Mouse (Mus musculus): Measurements from ENCODE around the gene Pot1a. TPM values are rescaled to one million over a fixed set of nuclear protein-coding genes. Genes with fewer than 3 reads are reported as not detected.

The Pot1a gene
- total RNA-seq (2021) = 10 to 100 TPM; 10.8 to 14.6 TPM

DNA sequence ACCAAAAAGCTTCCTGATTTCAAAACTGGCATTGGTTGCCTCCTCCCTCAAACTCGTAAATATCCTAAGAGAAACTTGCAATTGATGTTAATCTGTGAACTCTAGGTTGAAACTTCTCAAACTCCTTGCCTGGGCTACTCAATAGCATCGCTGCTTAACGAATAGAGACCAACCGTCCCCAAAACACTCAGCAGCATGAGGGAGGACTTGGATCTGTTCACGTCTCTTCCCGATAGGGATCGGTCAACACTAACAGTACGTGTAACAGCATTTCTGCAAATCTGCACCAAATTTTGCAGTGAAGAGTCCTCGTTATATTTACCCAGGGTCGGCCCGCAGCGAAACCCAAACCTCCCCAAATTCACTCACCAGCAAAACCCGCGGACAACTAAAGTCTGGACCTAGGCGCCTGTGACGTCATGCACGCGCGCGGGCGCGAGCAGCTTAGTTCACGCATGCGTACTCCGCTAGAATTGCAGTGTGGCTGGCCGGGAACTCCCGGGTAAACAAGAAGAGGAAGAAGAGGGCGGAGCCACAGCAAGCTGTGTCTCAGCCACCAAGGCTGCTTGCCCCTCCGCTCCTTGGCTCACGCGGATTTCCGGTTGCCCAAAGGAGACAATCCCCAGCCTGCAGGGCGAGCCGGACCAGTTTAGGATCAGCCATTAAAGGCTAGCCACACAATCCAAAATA lies at the start of gene Pot1a:
TSS of gene Pot1a (minus strand) at position 441 of the 690 bp plus-strand sequence.
- peak; percentile 97 for DNase-seq

DNA sequence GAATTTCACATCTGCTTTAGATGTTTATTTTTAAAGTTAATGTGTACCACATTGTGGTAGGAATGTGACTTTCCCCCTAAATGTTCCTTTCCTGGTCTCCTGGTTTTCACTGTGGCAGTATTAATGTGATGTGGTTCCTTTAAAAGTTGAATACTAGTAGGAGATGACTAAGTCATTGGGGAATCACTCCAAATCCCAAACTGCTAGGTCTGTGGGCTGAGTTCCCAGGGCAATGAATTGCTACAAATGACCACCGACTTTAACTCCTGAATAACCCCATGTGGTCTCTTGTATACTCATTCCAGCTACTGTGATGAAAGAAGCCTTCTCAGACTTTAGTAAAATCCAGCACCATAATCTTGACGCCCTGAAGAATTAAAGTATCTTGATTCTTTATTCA lies 27.2 kb upstream of the Pot1a start:
- DNase-seq = no peak

DNA sequence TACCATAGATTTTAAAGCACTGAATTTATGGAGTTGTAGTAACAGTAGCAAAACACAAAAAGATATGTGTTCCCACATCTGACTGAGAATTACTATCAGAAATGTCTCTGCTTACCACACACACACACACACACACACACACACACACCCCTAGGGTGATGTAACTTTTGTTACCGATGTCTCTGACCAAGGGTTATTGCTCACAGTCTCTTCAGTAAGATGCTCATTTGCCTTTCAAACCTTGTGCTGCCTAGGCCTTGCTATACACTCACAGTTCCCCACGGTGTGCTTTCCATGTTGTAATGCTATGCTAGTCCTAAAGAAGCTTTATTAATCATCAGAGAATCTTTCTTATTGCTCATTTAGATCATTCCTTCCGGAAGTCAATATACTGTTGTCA lies 3.0 kb downstream of the Pot1a start:
- no peak for DNase-seq

DNA sequence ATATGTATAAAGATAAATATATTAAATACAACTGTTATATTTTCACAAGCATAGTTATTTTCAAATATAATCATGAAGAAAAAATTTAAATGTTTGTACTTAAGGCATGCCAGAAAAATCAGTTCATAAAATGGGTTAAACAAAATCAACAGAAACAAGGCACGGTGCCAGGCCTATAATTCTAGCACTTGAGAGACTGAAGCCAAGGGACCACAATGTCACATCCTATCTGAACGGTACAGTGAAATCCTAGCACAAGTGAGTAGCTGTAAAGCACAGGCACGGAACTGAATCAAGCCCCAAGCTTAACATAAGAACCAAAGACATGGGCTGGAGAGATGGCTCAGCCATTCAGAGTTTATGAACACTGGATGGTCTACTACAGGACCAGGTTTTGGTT lies 6.8 kb downstream of the Pot1a start:
- peak; percentile 10 for DNase-seq

DNA sequence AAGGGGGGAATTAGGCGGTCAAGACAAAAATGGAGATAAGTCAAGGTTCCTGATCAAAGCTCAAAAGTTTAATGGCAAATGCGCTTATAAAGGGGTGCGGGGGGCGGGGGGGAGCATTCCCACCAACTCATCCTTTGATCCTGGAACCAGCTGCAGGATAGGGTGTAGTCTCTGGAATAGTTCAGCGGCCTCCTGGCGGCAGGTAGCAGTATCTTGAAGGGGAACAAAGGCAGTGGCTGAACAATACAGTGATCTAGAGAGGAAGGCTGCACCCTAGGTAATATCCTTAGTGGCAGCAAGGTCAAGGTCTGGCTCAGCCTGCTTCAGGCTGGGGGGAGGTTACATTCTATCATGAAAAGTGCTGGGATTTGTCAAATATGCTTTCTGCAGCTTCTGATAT lies 7.8 kb downstream of the Pot1a start:
- no peak for DNase-seq

DNA sequence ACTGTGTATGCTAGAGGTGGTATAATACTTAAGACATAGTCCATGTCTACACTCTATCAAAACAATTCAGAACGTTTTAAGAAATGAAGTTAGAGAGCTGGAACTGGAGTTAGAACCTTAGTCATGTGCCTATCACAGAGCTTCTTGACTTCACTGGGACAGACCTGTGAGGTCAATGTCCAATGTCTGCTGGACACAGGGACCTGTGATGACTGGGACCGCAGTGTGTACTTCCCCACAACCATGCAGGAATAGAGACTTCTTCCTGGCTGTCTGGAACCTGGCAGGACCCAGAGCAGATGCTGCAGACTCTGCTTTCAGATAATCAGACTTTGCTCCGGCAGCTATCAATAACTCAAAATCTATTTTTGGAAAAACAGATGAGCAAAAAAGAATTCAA lies 40.8 kb downstream of the Pot1a start:
- no peak for DNase-seq

DNA sequence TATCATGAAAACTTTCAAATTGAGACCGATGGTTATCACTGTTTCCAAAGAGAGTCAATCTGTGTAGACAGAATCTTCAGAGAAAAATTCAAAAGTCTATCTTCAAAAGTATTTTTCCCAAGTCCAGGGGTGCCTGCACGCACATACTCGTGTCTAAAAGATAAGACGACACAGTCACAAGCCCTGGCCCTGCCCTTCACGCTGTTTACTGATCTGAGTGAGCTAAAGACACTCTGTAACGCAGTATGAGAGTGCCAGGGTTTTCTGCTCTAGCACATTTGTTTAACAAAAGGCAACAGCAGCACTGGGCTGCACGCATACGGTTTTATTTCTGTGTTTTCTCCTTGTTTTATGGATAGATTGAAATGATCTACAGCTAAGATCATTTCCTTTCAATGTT lies 41.5 kb downstream of the Pot1a start:
- no peak for DNase-seq

DNA sequence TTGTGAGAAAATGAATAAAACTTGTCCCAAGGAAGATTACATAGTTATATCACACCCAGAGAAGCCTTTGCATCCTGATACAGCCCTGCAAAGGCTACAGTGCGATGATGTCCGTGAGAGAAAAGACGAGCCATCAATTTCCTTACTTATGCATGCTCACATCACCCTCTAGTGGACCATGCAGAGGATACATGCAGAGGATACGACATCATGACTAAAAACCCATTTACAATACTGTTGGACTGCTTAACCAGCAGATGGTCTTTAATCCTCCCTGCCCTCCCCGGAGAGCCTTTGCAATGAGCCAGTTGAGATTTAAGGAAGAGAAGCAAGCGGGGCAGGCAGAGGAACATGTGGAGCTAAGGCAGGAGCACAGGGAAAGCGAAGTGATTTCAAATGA lies 42.0 kb downstream of the Pot1a start:
- peak; percentile 9 for DNase-seq

DNA sequence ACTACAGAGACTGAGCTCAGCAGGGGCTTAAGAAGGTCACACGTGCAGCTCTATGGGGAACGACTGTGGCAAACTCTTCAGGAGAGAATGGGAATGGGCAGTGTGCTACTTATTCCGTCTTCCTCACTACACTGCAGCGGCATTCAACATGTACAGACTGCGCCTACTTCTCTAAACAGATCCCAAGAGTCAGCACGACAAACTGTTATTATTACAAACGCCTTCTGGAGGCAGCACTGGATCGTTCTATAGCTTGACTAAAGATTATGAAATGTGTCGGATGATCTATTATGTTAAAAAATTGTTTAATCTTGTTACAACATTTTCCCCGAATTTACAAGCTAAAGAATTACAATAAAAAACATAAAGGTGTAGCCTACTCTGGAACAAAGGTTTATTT lies 42.8 kb downstream of the Pot1a start:
- DNase-seq = no peak

DNA sequence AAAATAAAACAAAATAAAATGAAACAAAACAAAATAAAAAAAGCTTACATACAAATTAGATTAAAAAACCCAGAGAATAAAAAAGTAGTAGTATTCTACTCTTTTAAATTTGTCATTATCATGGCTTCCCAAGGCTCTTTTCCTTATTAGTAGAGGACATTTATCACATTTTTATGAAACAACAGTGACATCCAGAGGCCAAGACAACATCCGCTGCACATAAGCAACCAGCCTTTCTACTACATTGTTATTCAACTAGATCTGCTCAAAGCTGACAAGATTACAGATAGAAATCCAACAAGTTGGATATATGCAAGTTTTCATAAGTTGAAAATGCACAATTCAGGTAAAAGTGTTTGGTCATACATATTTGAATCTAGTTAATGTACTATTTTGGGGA lies 56.4 kb downstream of the Pot1a start:
- no peak for DNase-seq

DNA sequence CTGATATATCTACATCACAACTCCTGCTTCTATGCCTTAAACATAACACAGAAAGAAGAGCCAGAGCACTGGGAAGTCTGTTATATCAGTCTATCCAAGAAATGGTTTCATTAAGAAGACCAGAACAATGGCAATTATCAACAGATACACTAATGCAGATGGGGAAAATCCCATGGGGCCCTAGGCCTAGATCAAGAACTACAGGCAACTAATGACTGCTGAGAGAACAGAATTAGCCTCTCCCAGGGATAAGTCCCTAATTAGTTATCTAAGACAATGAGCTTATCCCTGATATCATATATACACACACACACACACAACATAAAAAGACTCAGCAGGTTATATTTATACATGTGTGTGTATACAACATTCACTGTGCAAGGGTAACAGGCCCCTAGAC lies 72.5 kb downstream of the Pot1a start:
- DNase-seq = no peak

DNA sequence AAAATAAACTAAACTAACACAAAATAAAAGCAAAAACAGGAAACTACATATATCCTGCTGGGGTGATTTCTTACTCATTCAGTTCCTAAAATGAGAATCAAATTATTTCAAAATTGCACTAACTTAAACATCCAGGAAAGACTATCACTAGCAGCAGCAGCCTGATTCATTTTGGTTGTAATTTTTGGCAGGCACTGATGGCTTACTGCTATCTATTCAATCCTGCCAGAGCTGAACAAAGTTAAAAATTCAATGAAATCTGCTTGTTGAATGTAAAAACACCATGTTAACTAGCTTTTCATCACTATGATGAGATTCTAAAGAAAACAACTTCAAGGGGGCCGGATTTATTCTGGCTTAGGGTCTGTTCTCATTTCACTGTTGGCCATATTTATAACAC lies 82.5 kb downstream of the Pot1a start:
- DNase-seq = no peak

DNA sequence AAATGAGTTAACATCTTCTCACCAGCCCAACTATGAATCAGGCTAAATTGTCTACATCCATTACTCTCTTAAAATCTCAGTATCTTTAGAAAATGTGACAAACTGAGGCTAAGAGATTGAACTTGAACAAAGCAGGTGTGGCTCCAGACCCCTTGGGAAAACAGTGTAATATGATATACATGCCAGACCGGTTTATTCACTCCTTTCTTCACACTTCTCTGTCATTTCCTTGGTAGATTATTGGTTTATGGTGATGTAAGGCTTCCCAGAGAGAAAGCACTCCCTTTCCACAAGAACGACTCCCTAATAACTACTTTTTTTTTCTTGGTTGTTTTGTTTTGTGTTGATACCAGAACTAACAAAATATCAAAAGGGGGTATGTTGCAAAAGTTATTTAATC lies 98.4 kb downstream of the Pot1a start:
- DNase-seq = no peak

DNA sequence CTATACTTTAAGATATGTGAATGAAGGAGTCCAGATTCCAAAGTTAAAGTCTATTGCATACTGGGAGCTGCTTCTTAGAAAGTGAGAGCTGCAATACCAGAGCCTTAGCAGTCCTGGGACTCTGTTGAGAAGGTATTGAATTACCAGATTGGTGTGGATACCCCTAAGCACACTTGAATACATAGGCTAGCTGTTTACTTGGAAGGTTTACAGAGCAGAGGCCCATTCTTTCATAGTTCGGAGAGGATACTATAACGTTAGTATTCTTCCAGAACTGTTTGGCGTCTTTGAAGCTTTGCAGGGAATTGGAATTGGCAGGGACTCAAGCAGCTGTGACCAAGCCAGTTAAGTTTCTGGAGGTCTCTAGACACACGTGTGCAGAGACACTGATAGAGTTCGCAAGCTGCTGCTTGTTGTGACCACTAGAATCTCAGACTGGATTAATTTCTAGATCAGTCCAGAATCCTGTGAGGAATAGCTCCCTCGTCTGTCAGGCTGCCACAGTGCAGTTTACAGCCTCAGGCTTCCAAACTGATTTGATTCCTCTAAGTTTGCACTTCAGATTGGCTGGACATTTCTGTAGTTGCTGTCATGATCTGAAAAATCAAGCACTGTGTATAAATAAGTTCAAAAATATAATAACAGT lies 99.7 kb downstream of the Pot1a start:
- DNase-seq = peak; percentile 41

DNA sequence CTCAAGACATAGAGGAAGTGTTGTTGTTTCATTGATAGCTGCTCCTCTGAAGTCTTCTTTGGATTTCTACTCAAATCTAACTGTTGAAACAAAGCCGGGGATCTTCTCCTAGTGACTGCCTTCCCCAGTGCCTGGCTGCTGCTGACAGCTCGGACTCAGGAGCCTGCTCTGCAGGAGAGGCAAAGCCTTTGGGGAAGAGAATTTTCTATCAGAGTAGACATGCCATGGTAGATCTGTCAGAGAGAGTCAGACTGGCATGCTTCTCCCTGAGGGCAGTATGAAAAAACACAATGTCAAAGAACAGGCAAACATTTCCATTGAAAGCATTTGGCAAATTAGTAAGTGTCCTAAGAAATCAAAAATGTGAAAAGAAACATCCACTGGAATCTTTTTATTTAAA lies 109.1 kb downstream of the Pot1a start:
- no peak for DNase-seq

Other genes with a start within 250 kb of the Pot1a start
- gene Gpr37, start 118.5 kb downstream of the Pot1a start, total RNA-seq (2021) = under 1 TPM; 0.21 to 0.68 TPM